Mouse (Mus musculus) liver, embryonic 14.5 days (tissue): ENCODE data around the gene BC034090. TPM values are rescaled to one million over a fixed set of nuclear protein-coding genes. Genes with fewer than 3 reads are reported as not detected.

Experiments used
- ATAC-seq: fragments of 200-750 bp; cut with Nextera tagmentation; 2 replicates; pipeline ENCODE4 v1.8.0; 2017; ENCODE audit warnings: moderate number of reproducible peaks, mild to moderate bottlenecking, moderate library complexity; ENCODE audit not compliant: insufficient read depth
- DNase-seq, 3 experiments: peaks; one replicate each; pipeline ENCODE4 v3.0.0-alpha.2; 2012 to 2013; ENCODE audit warnings: low read depth in 3 of 3, low spot score in 3 of 3
- H3K27ac ChIP-seq: fragments of 300-500 bp; sonication (generic); 2 replicates; pipeline ENCODE4 v1.5.1; 2014; ENCODE audit warnings: moderate library complexity, mild to moderate bottlenecking, control low read depth, inconsistent platforms
- H3K27me3 ChIP-seq: fragments of 300-500 bp; sonication (generic); 2 replicates; pipeline ENCODE4 v1.6.1; 2014; ENCODE audit warnings: mild to moderate bottlenecking, low read length, moderate library complexity; ENCODE audit not compliant: control insufficient read depth, insufficient read depth
- H3K36me3 ChIP-seq: fragments of 300-500 bp; sonication (generic); replicated peaks from 2 replicates; pipeline ENCODE4 v1.6.1; 2014; ENCODE audit warnings: low read depth; ENCODE audit not compliant: control insufficient read depth, insufficient read depth
- H3K4me1 ChIP-seq, 2 experiments: fragments of 200-500 bp in 1 of 2; fragments of 300-500 bp in 1 of 2; sonication (generic) in 1 of 2; replicated peaks; 2 replicates each; pipeline ENCODE4 v1.6.1; 2012 to 2014; ENCODE audit warnings: antibody characterized with exemption in 1 of 2, inconsistent platforms in 1 of 2, low read length in 1 of 2; ENCODE audit not compliant: control insufficient read depth in 2 of 2, insufficient read depth in 2 of 2
- H3K4me2 ChIP-seq: fragments of 300-500 bp; sonication (generic); 2 replicates; pipeline ENCODE4 v1.6.1; 2014; ENCODE audit warnings: low read depth, mild to moderate bottlenecking, control low read depth, moderate library complexity
- H3K4me3 ChIP-seq, 2 experiments: fragments of 200-500 bp in 1 of 2; fragments of 300-500 bp in 1 of 2; sonication (generic) in 1 of 2; 2 replicates each; pipeline ENCODE4 v1.5.1; 2012 to 2014; ENCODE audit warnings: low read depth in 2 of 2, low read length in 2 of 2, mild to moderate bottlenecking in 2 of 2, control low read depth in 1 of 2, inconsistent platforms in 1 of 2, moderate library complexity in 1 of 2; ENCODE audit not compliant: insufficient read depth in 1 of 2
- H3K9ac ChIP-seq: fragments of 300-500 bp; sonication (generic); replicated peaks from 2 replicates; pipeline ENCODE4 v1.6.1; 2014; ENCODE audit warnings: mild to moderate bottlenecking, control low read depth, moderate library complexity
- H3K9me3 ChIP-seq: fragments of 300-500 bp; sonication (generic); 2 replicates; pipeline ENCODE4 v1.6.1; 2016; ENCODE audit warnings: low read length, mixed read lengths; ENCODE audit not compliant: control insufficient read depth
- CTCF ChIP-seq: IDR thresholded peaks from 2 replicates; pipeline ENCODE4 v1.5.1; 2016; ENCODE audit warnings: antibody characterized with exemption, low read depth, control low read depth
- EP300 ChIP-seq: IDR thresholded peaks from 2 replicates; pipeline ENCODE4 v1.6.1; 2016; ENCODE audit warnings: antibody characterized with exemption, low read depth
- WGBS: fragments of 180-500 bp; shearing (Covaris S2); extraction: QIAGEN DNeasy Blood & Tissue Kit; methylation state at CpG from one replicate; pipeline ENCODE4 v1.1.7; 2014; ENCODE audit not compliant: insufficient replicate concordance; 5-methylcytosine and 5-hydroxymethylcytosine counted together
- polyA plus RNA-seq, 2 experiments: library from polyadenylated mRNA; depleted of rRNA in 1 of 2; stranded (reverse) in 1 of 2; unstranded in 1 of 2; fragments of >200 nt; fragmentation: Nextera tagmentation in 1 of 2; extraction: Ambion mirVana in 1 of 2; gene quantifications; 2 replicates each; pipeline versions ENCODE4 v1.2.1 to v1.2.3; 2012 to 2014

Gene BC034090
- polyA plus RNA-seq, 2 experiments, result 0.06 to 0.32 TPM

- ATAC-seq (no peak), DNase-seq (no peak)
- TF ChIP-seq CTCF, result no peak
- no peak for TF ChIP-seq EP300
- no peak overlapping the region for H3K4me2 ChIP-seq
- H3K36me3 ChIP-seq, result no peaks in the 10 kb centered on the region
- H3K9ac ChIP-seq, result no peak overlapping the region
- WGBS, result 54% methylated on average over 6 of the region's 6 CpGs
- H3K4me3 ChIP-seq, result no peak overlapping the region
- H3K27ac ChIP-seq, result no peak overlapping the region
- no peaks in the 10 kb centered on the region for H3K9me3 ChIP-seq
- H3K27me3 ChIP-seq, result no peaks in the 10 kb centered on the region
- H3K4me1 ChIP-seq, result no peaks in the 10 kb centered on the region
These were observed 31.8 kb downstream of the BC034090 start for GRCm38 (mm10) chr1:155212493-155212892.

- Histone ChIP-seq H3K4me1 (no peaks in the 10 kb centered on the region), H3K27me3 (no peaks in the 10 kb centered on the region), H3K36me3 (no peaks in the 10 kb centered on the region), H3K9ac (no peak overlapping the region), H3K4me3 (no peak overlapping the region), H3K4me2 (no peak overlapping the region), H3K27ac (no peak overlapping the region), H3K9me3 (no peaks in the 10 kb centered on the region)
- WGBS, result 47% methylated on average over 4 of the region's 4 CpGs
- DNase-seq (no peak), ATAC-seq (no peak)
- TF ChIP-seq CTCF (no peak), EP300 (no peak)
These were observed 32.2 kb downstream of the BC034090 start for GRCm38 (mm10) chr1:155212081-155212480.

GRCm38 (mm10) chr1:155211017-155211416, 33.2 kb downstream of the BC034090 start:
- Histone ChIP-seq H3K4me3 (no peak overlapping the region), H3K9ac (no peak overlapping the region), H3K4me1 (no peaks in the 10 kb centered on the region), H3K9me3 (no peaks in the 10 kb centered on the region), H3K36me3 (no peaks in the 10 kb centered on the region), H3K27ac (no peak overlapping the region), H3K27me3 (no peaks in the 10 kb centered on the region), H3K4me2 (no peak overlapping the region)
- DNase-seq (no peak), ATAC-seq (no peak)
- TF ChIP-seq CTCF, result no peak
- TF ChIP-seq EP300, result no peak
- WGBS, result 46% methylated on average over 7 of the region's 7 CpGs

GRCm38 (mm10) chr1:155210011-155210763, 34.1 kb downstream of the BC034090 start:
- Histone ChIP-seq H3K9me3 (no peaks in the 10 kb centered on the region), H3K36me3 (no peaks in the 10 kb centered on the region), H3K4me2 (no peak overlapping the region), H3K4me1 (no peaks in the 10 kb centered on the region), H3K27ac (no peak overlapping the region), H3K27me3 (no peaks in the 10 kb centered on the region), H3K4me3 (no peak overlapping the region), H3K9ac (no peak overlapping the region)
- TF ChIP-seq EP300 (no peak), CTCF (no peak)
- 72% methylated on average over 11 of the region's 11 CpGs for WGBS
- no peak for DNase-seq
- no peak for ATAC-seq

- H3K4me2 ChIP-seq, result no peak overlapping the region
- 61% methylated on average over 3 of the region's 3 CpGs for WGBS
These were observed 36.4 kb downstream of the BC034090 start for GRCm38 (mm10) chr1:155207859-155208258.

More at GRCm38 (mm10) chr1:155207859-155208258, 36.4 kb downstream of the BC034090 start:
- H3K9ac ChIP-seq, result no peak overlapping the region
- H3K36me3 ChIP-seq, result no peaks in the 10 kb centered on the region
- TF ChIP-seq EP300 (no peak), CTCF (no peak)
- no peak for ATAC-seq
- H3K9me3 ChIP-seq, result no peaks in the 10 kb centered on the region
- no peak overlapping the region for H3K27ac ChIP-seq
- no peaks in the 10 kb centered on the region for H3K4me1 ChIP-seq
- no peak for DNase-seq
- H3K27me3 ChIP-seq, result no peaks in the 10 kb centered on the region
- H3K4me3 ChIP-seq, result no peak overlapping the region
